Mouse (Mus musculus) forebrain, embryonic 11.5 days (tissue): ENCODE measurements around the gene Mest. TPM values are rescaled to one million over a fixed set of nuclear protein-coding genes. Genes with fewer than 3 reads are reported as not detected.

Experiments used
- ATAC-seq: fragments of 200-750 bp; cut with Nextera tagmentation; replicated peaks from 2 replicates; pipeline ENCODE4 v1.8.0; 2017; ENCODE audit warnings: moderate TSS enrichment; ENCODE audit not compliant: low FRiP score
- DNase-seq: peaks from one replicate; pipeline ENCODE4 v3.0.0-alpha.2; 2017; ENCODE audit warnings: low spot score
- H3K27ac ChIP-seq: fragments of 300-500 bp; sonication (generic); 2 replicates; pipeline ENCODE4 v1.5.1; 2014; ENCODE audit warnings: low read depth, low read length
- H3K27me3 ChIP-seq: fragments of 300-500 bp; sonication (generic); 2 replicates; pipeline ENCODE4 v1.6.1; 2014; ENCODE audit warnings: mild to moderate bottlenecking, low read length, mixed read lengths; ENCODE audit not compliant: control insufficient read depth, insufficient read depth
- H3K36me3 ChIP-seq: fragments of 300-500 bp; sonication (generic); 2 replicates; pipeline ENCODE4 v1.6.1; 2014; ENCODE audit warnings: mild to moderate bottlenecking, low read length, moderate library complexity, mixed read lengths; ENCODE audit not compliant: control insufficient read depth, insufficient read depth
- H3K4me1 ChIP-seq: fragments of 300-500 bp; sonication (generic); replicated peaks from 2 replicates; pipeline ENCODE4 v1.6.1; 2014; ENCODE audit warnings: low read length, mixed read lengths; ENCODE audit not compliant: control insufficient read depth, insufficient read depth
- H3K4me2 ChIP-seq: fragments of 300-500 bp; sonication (generic); 2 replicates; pipeline ENCODE4 v1.6.1; 2014; ENCODE audit warnings: low read depth, mild to moderate bottlenecking, low read length, moderate library complexity, mixed read lengths; ENCODE audit not compliant: severe bottlenecking
- H3K4me3 ChIP-seq: fragments of 300-500 bp; sonication (generic); 2 replicates; pipeline ENCODE4 v1.5.1; 2014; ENCODE audit warnings: low read depth, low read length
- H3K9ac ChIP-seq: fragments of 300-500 bp; sonication (generic); 2 replicates; pipeline ENCODE4 v1.6.1; 2014; ENCODE audit warnings: low read length
- H3K9me3 ChIP-seq: fragments of 300-500 bp; sonication (generic); 2 replicates; pipeline ENCODE4 v1.6.1; 2016; ENCODE audit warnings: low read length, mixed read lengths; ENCODE audit not compliant: control insufficient read depth
- WGBS: fragments of 180-500 bp; shearing (Covaris S2); extraction: QIAGEN DNeasy Blood & Tissue Kit; methylation state at CpG from one replicate; pipeline ENCODE4 v1.1.7; 2014; 5-methylcytosine and 5-hydroxymethylcytosine counted together
- polyA plus RNA-seq: library from polyadenylated mRNA; unstranded; fragments of >200 nt; fragmentation: Nextera tagmentation; extraction: Ambion mirVana; gene quantifications from 2 replicates; pipeline ENCODE4 v1.2.1, GENCODE M21; 2014

Gene Mest
- polyA plus RNA-seq, 1 experiment from 2014 or later, result 1,661 TPM

GRCm38 (mm10) chr6:30697464-30697863, 25.9 kb upstream of the Mest start:
- Histone ChIP-seq H3K4me3 (no peak overlapping the region), H3K9ac (no peak overlapping the region), H3K9me3 (no peaks in the 10 kb centered on the region), H3K27me3 (no peaks in the 10 kb centered on the region), H3K36me3 (no peaks in the 10 kb centered on the region), H3K4me2 (no peak overlapping the region), H3K27ac (peak overlapping the region; percentile 37; the same call in 1 of the 2 replicates), H3K4me1 (peaks cover 9% of the 10 kb centered on the region)
- ATAC-seq (no peak), DNase-seq (no peak)
- WGBS, result 38% methylated on average over 5 of the region's 5 CpGs

GRCm38 (mm10) chr6:30698036-30698435, 25.3 kb upstream of the Mest start:
- Histone ChIP-seq H3K4me1 (peaks cover 5% of the 10 kb centered on the region; the same call in 1 of the 2 replicates), H3K9ac (no peak overlapping the region), H3K9me3 (no peaks in the 10 kb centered on the region), H3K27me3 (no peaks in the 10 kb centered on the region), H3K4me3 (no peak overlapping the region), H3K27ac (no peak overlapping the region), H3K4me2 (no peak overlapping the region), H3K36me3 (no peaks in the 10 kb centered on the region)
- DNase-seq (no peak), ATAC-seq (no peak)
- 89% methylated on average over 4 of the region's 4 CpGs for WGBS

DNA sequence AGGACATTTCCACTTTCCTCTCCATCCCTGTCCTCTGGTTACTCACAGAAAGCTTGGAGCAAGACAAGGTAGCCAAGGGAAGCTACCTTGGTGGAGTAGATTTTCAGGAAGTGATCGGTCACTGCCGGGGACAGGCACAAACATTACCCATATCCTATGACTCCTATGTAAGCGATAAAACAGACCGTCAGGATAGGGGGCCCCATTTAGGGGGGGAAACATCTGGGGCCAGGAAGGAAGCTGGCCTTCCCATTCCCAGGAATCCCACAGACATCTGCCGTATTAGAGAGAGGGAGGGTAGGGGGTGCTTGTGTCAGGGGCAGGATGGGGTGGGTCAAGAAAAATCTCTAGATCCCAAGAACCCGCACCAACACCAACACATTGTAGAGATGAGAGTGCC, 23.2 kb upstream of the Mest start:
- Histone ChIP-seq H3K4me3 (no peak overlapping the region), H3K9me3 (no peaks in the 10 kb centered on the region), H3K27ac (no peak overlapping the region), H3K27me3 (no peaks in the 10 kb centered on the region), H3K36me3 (no peaks in the 10 kb centered on the region), H3K4me2 (no peak overlapping the region), H3K4me1 (no peaks in the 10 kb centered on the region; the same call in 1 of the 2 replicates), H3K9ac (no peak overlapping the region)
- ATAC-seq, result no peak
- no peak for DNase-seq
- 86% methylated on average over 6 of the region's 6 CpGs for WGBS

DNA sequence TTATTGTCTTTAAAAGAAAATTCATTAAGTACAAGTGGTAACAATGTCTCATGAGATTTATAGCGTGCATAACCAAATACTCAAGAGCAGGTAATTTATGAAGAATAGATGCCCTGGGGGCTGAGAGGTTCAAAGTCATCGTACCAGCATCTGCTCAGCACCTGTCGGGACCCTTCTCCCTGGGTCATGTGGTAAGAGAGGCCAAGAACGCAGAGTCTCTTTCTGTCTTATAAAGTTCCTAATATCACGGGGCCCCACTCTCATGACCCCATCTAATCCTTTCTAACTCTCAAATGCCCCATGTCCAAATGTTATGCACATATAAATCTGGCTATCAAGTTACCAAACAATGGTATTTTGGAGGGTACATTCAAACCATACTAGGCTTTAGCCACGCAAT, 20.5 kb upstream of the Mest start:
- no peaks in the 10 kb centered on the region for H3K9me3 ChIP-seq
- H3K4me2 ChIP-seq, result no peak overlapping the region
- DNase-seq, result no peak
- ATAC-seq, result no peak
- no peak overlapping the region for H3K27ac ChIP-seq
- H3K36me3 ChIP-seq, result no peaks in the 10 kb centered on the region
- no peaks in the 10 kb centered on the region for H3K27me3 ChIP-seq
- no peak overlapping the region for H3K4me3 ChIP-seq
- peaks cover 1% of the 10 kb centered on the region; the same call in 1 of the 2 replicates for H3K4me1 ChIP-seq
- H3K9ac ChIP-seq, result no peak overlapping the region
- 88% methylated on average over 6 of the region's 6 CpGs for WGBS

- H3K4me3 ChIP-seq, result no peak overlapping the region
- H3K27ac ChIP-seq, result no peak overlapping the region
- H3K9ac ChIP-seq, result no peak overlapping the region
- no peak for DNase-seq
- no peaks in the 10 kb centered on the region for H3K36me3 ChIP-seq
- no peak for ATAC-seq
- H3K27me3 ChIP-seq, result no peaks in the 10 kb centered on the region
- peaks cover 1% of the 10 kb centered on the region; the same call in 1 of the 2 replicates for H3K4me1 ChIP-seq
- 89% methylated on average over 6 of the region's 6 CpGs for WGBS
- H3K4me2 ChIP-seq, result no peak overlapping the region
- no peaks in the 10 kb centered on the region for H3K9me3 ChIP-seq
Measured at GRCm38 (mm10) chr6:30703476-30703875, 19.9 kb upstream of the Mest start.

GRCm38 (mm10) chr6:30703977-30704602, 19.3 kb upstream of the Mest start:
- DNase-seq, result no peak
- H3K4me2 ChIP-seq, result no peak overlapping the region
- no peaks in the 10 kb centered on the region for H3K27me3 ChIP-seq
- H3K9me3 ChIP-seq, result no peaks in the 10 kb centered on the region
- H3K4me1 ChIP-seq, result peaks cover 2% of the 10 kb centered on the region
- H3K27ac ChIP-seq, result no peak overlapping the region
- H3K9ac ChIP-seq, result no peak overlapping the region
- 92% methylated on average over 9 of the region's 9 CpGs for WGBS
- ATAC-seq, result no peak
- no peaks in the 10 kb centered on the region for H3K36me3 ChIP-seq
- no peak overlapping the region for H3K4me3 ChIP-seq

- no peak overlapping the region for H3K4me3 ChIP-seq
- no peak overlapping the region for H3K9ac ChIP-seq
- DNase-seq (no peak), ATAC-seq (no peak)
- peaks cover 4% of the 10 kb centered on the region for H3K4me1 ChIP-seq
- no peaks in the 10 kb centered on the region for H3K36me3 ChIP-seq
- WGBS, result 17% methylated on average over 6 of the region's 6 CpGs
- H3K4me2 ChIP-seq, result no peak overlapping the region
- H3K27ac ChIP-seq, result no peak overlapping the region
- H3K9me3 ChIP-seq, result no peaks in the 10 kb centered on the region
- no peaks in the 10 kb centered on the region for H3K27me3 ChIP-seq
Measured at GRCm38 (mm10) chr6:30709115-30709514, 14.2 kb upstream of the Mest start.

GRCm38 (mm10) chr6:30710371-30711364, 12.7 kb upstream of the Mest start:
- Histone ChIP-seq H3K4me1 (peaks cover 4% of the 10 kb centered on the region), H3K9ac (no peak overlapping the region), H3K4me3 (no peak overlapping the region), H3K27ac (no peak overlapping the region), H3K9me3 (no peaks in the 10 kb centered on the region), H3K27me3 (no peaks in the 10 kb centered on the region), H3K36me3 (no peaks in the 10 kb centered on the region), H3K4me2 (no peak overlapping the region)
- ATAC-seq (no peak), DNase-seq (no peak)
- 70% methylated on average over 25 of the region's 25 CpGs for WGBS
